Mouse (Mus musculus) liver, adult 2 months (tissue): Measurements from ENCODE around the gene Zfp36. TPM values are rescaled to one million over a fixed set of nuclear protein-coding genes. Genes with fewer than 3 reads are reported as not detected.
A peak's percentile ranks its signal among the peaks of the same experiment; 100 is the strongest.

Experiments
- DNase-seq: peaks from one replicate; pipeline ENCODE4 v3.0.0-alpha.2; 2011; ENCODE audit warnings: low read depth, low spot score; ENCODE audit errors: extremely low read depth
- H3K27ac ChIP-seq: fragments of 200-500 bp; replicated peaks from 2 replicates; pipeline ENCODE4 v1.5.1; 2012; ENCODE audit warnings: low read depth, mild to moderate bottlenecking, control low read depth, inconsistent platforms, low read length; ENCODE audit not compliant: insufficient read depth
- H3K27me3 ChIP-seq: fragments of 200-500 bp; 2 replicates; pipeline ENCODE4 v1.6.1; 2012; ENCODE audit warnings: mild to moderate bottlenecking, moderate library complexity, low read length, inconsistent platforms; ENCODE audit not compliant: control insufficient read depth, insufficient read depth
- H3K36me3 ChIP-seq: fragments of 200-500 bp; 2 replicates; pipeline ENCODE4 v1.6.1; 2012; ENCODE audit warnings: low read length, inconsistent platforms; ENCODE audit not compliant: control insufficient read depth, insufficient read depth
- H3K4me1 ChIP-seq: fragments of 200-500 bp; 2 replicates; pipeline ENCODE4 v1.6.1; 2011; ENCODE audit warnings: low read length; ENCODE audit not compliant: control insufficient read depth, insufficient read depth
- H3K4me3 ChIP-seq: fragments of 200-500 bp; 2 replicates; pipeline ENCODE4 v1.5.1; 2011; ENCODE audit warnings: low read depth, mild to moderate bottlenecking, control low read depth, low read length, moderate library complexity; ENCODE audit not compliant: insufficient read depth
- H3K79me2 ChIP-seq: fragments of 200-500 bp; 2 replicates; pipeline ENCODE4 v1.6.1; 2012; ENCODE audit warnings: inconsistent platforms, mild to moderate bottlenecking, low read length, moderate library complexity; ENCODE audit not compliant: control insufficient read depth, insufficient read depth
- H3K9ac ChIP-seq: fragments of 200-500 bp; 2 replicates; pipeline ENCODE4 v1.6.1; 2012; ENCODE audit warnings: low read depth, mild to moderate bottlenecking, control low read depth, inconsistent platforms, low read length
- CTCF ChIP-seq: fragments of 200-500 bp; IDR thresholded peaks from 2 replicates; pipeline ENCODE4 v1.5.1; 2011; ENCODE audit warnings: low read depth, low read length, control low read depth
- POLR2A ChIP-seq: fragments of 200-500 bp; IDR thresholded peaks from 2 replicates; pipeline ENCODE4 v1.6.1; 2011; ENCODE audit warnings: low read length, control low read depth; ENCODE audit not compliant: insufficient read depth; ENCODE audit errors: extremely low read depth
- WGBS: fragments of 180-500 bp; shearing (Covaris S2); methylation state at CpG from one replicate; pipeline ENCODE4 v1.1.7; 2018; 5-methylcytosine and 5-hydroxymethylcytosine counted together
- polyA plus RNA-seq: library from polyadenylated mRNA; depleted of rRNA; stranded (reverse); fragments of >200 nt; gene quantifications from 2 replicates; pipeline ENCODE4 v1.2.3, GENCODE M21; 2012; rRNA removed
- total RNA-seq: library from RNA; depleted of rRNA; stranded (reverse); fragments of >200 nt; gene quantifications from 2 replicates; pipeline ENCODE4 v1.2.3, GENCODE M21; 2014; rRNA removed

The Zfp36 gene
- total RNA-seq = 16.4 and 25.4 TPM in 2 replicates
- 41.1 and 54.3 TPM in 2 replicates for polyA plus RNA-seq

- Histone ChIP-seq H3K36me3 (peaks cover 8% of the 10 kb centered on the region), H3K4me3 (peak within 1 kb of the TSS; percentile 96), H3K79me2 (peaks cover 20% of the 10 kb centered on the region), H3K27ac (peak within 1 kb of the TSS; percentile 100), H3K27me3 (no peaks in the 10 kb centered on the region), H3K9ac (peak within 1 kb of the TSS; percentile 99), H3K4me1 (peaks cover 22% of the 10 kb centered on the region; the same call in 1 of the 2 replicates)
- peak; percentile 18 for DNase-seq
- 46% methylated on average over 17 of the region's 17 CpGs for WGBS
- TF ChIP-seq CTCF (no peak), POLR2A (no peak)
Measured at GRCm38 (mm10) chr7:28380237-28381016, at the start of gene Zfp36. Zfp36 (minus strand) TSS chr7:28380253.

- Histone ChIP-seq H3K27me3 (no peaks in the 10 kb centered on the region), H3K9ac (no peak overlapping the region), H3K4me1 (no peaks in the 10 kb centered on the region), H3K36me3 (peaks cover 8% of the 10 kb centered on the region), H3K79me2 (peaks cover 14% of the 10 kb centered on the region; the same call in 1 of the 2 replicates), H3K27ac (no peak overlapping the region), H3K4me3 (no peak overlapping the region)
- DNase-seq = peak; percentile 24
- no peak for TF ChIP-seq CTCF
- no peak for TF ChIP-seq POLR2A
Measured at GRCm38 (mm10) chr7:28427738-28428137, 47.7 kb upstream of the Zfp36 start.

DNA sequence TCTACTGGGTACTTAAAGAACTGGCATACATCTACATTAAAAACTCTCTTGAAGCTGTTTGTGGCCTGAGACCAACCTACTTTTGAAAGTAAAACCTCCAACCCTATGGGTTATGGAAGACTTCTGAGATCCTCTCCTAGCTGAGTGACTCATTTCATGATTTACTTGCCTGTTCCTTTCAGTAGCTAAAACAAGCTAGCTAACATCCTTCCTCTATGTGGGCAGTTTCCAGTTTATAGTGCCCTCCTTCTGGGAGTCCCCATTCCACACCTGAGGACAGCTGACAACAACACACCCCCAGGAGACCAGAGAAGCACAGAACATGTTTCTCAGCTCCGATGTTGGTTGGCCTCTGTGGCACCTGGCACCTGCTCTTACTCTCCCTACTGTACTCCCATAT lies 43.0 kb upstream of the Zfp36 start:
- H3K36me3 ChIP-seq = peaks cover 34% of the 10 kb centered on the region
- H3K27me3 ChIP-seq = no peaks in the 10 kb centered on the region
- H3K27ac ChIP-seq = no peak overlapping the region
- H3K4me3 ChIP-seq = no peak overlapping the region
- WGBS = 90% methylated on average over 1 of the region's 1 CpGs
- no peaks in the 10 kb centered on the region for H3K4me1 ChIP-seq
- TF ChIP-seq CTCF = no peak
- no peak for TF ChIP-seq POLR2A
- no peak for DNase-seq
- H3K9ac ChIP-seq = no peak overlapping the region
- H3K79me2 ChIP-seq = peaks cover 13% of the 10 kb centered on the region; the same call in 1 of the 2 replicates

- no peak overlapping the region for H3K4me3 ChIP-seq
- no peaks in the 10 kb centered on the region for H3K4me1 ChIP-seq
- no peak for TF ChIP-seq POLR2A
- no peak for TF ChIP-seq CTCF
- no peaks in the 10 kb centered on the region; the same call in 1 of the 2 replicates for H3K79me2 ChIP-seq
- H3K36me3 ChIP-seq = peaks cover 43% of the 10 kb centered on the region
- H3K9ac ChIP-seq = no peak overlapping the region
- no peak for DNase-seq
- WGBS = 86% methylated on average over 2 of the region's 2 CpGs
- H3K27me3 ChIP-seq = no peaks in the 10 kb centered on the region
- H3K27ac ChIP-seq = no peak overlapping the region
Measured at GRCm38 (mm10) chr7:28419416-28419815, 39.4 kb upstream of the Zfp36 start.

- DNase-seq = peak; percentile 29
- H3K79me2 ChIP-seq = no peaks in the 10 kb centered on the region
- no peak overlapping the region for H3K9ac ChIP-seq
- no peaks in the 10 kb centered on the region for H3K27me3 ChIP-seq
- H3K27ac ChIP-seq = no peak overlapping the region
- no peaks in the 10 kb centered on the region for H3K4me1 ChIP-seq
- 74% methylated on average over 8 of the region's 8 CpGs for WGBS
- peaks cover 43% of the 10 kb centered on the region for H3K36me3 ChIP-seq
- no peak overlapping the region for H3K4me3 ChIP-seq
- TF ChIP-seq POLR2A = no peak
- no peak for TF ChIP-seq CTCF
Measured at GRCm38 (mm10) chr7:28418096-28418670, 38.1 kb upstream of the Zfp36 start.

DNA sequence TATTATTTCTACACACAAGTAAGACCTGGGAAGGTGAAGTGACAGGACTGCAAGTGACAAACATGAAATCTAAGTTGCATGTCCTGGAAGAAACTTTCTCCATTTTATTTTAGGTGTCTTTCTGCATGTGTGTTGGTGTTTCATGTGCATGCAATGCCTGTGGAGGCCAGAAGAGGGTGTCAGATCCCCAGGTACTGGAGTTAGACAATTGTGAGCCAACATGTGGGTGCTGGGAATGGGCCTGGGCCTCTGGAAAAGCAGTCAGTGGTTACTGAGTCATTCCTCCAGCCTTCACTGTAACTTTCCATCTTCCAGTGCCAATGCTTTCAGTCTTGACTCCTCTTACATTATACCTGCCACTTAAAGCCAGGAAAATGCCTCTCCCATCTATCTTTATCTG lies 37.3 kb upstream of the Zfp36 start:
- no peak overlapping the region for H3K4me3 ChIP-seq
- H3K9ac ChIP-seq = no peak overlapping the region
- H3K79me2 ChIP-seq = no peaks in the 10 kb centered on the region
- no peaks in the 10 kb centered on the region for H3K27me3 ChIP-seq
- TF ChIP-seq CTCF = peak; percentile 9; the same call in 1 of the 2 replicates
- no peak for TF ChIP-seq POLR2A
- peaks cover 43% of the 10 kb centered on the region for H3K36me3 ChIP-seq
- DNase-seq = no peak
- H3K4me1 ChIP-seq = no peaks in the 10 kb centered on the region
- no peak overlapping the region for H3K27ac ChIP-seq
